ENCODE assay signal across 20 mouse cellular contexts in the genomic region with DNA sequence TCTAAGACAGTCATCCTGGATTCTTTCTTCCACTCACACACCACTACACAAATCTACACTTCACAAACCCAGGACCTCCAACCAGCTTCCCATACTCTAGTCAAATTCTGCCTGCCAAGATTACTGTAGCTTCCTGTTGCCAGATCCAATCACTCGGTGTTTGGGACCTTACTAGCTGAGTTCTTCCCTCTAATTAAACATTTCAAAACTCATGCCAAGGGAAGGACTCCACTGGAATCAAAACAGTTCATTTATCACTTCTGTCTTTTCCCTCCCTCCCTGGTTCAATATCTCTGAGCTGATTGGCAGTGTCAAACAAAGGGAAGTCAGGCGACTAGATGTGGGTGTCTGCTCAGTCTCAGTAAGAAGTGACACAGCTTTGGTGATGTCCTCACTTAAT.
DNase-seq lines count a peak whose midpoint lies in the region; ATAC-seq and TF ChIP-seq lines count a peak whose summit lies in the region.
"Had no signal": no experiment of that assay in that cellular context is flagged by ENCODE, and none has a peak within 500 bp of the region (broad histone marks: within the 10 kb centered on the region; RNA-seq: fewer than 3 reads in every experiment).

No protein-coding gene starts in this region.

- TF ChIP-seq CTCF in forebrain, postnatal 0 days (IDR thresholded peaks at IDR 0.05; ENCODE audit: low read depth): no peak

- H3K4me1 ChIP-seq in heart, embryonic 13.5 days: peaks cover 47% of the 10 kb centered on the region
- peaks cover 35% of the 10 kb centered on the region for H3K4me1 ChIP-seq in midbrain, embryonic 13.5 days (replicated peaks)
- H3K4me1 ChIP-seq in midbrain, embryonic 14.5 days (ENCODE audit: control insufficient read depth, insufficient read depth, low read length): peaks cover 27% of the 10 kb centered on the region
- 0 out of 2 replicates have a peak, but pooled peaks cover 13% of the 10 kb centered on the region for H3K4me1 ChIP-seq in forebrain, postnatal 0 days (ENCODE audit: insufficient read depth)

- peak overlapping the region; percentile 60 for H3K27ac ChIP-seq in heart, embryonic 13.5 days (replicated peaks)
- H3K27ac ChIP-seq in midbrain, embryonic 13.5 days: 0 out of 2 replicates have a peak overlapping the region, but pooled peaks have one; percentile 6
- H3K27ac ChIP-seq in midbrain, embryonic 14.5 days (replicated peaks; ENCODE audit: low read depth, low read length): no peak overlapping the region
- H3K27ac ChIP-seq in forebrain, postnatal 0 days (ENCODE audit: low read depth, low read length): no peak overlapping the region
- H3K27ac ChIP-seq: embryonic facial prominence, embryonic 15.5 days; hindbrain, embryonic 14.5 days; intestine, embryonic 15.5 days had no signal

- ATAC-seq in heart, embryonic 13.5 days (ENCODE audit: extremely low read depth, insufficient number of reproducible peaks, low FRiP score, low TSS enrichment): no peak
- no peak for ATAC-seq in midbrain, embryonic 13.5 days
- no peak for ATAC-seq in midbrain, embryonic 14.5 days (ENCODE audit: low FRiP score, low TSS enrichment)
- ATAC-seq in forebrain, postnatal 0 days: peak; percentile 54; the same call in 1 of the 2 replicates
- ATAC-seq: intestine, embryonic 15.5 days had no signal

- no peaks in the 10 kb centered on the region for H3K36me3 ChIP-seq in heart, embryonic 13.5 days
- H3K36me3 ChIP-seq in midbrain, embryonic 13.5 days: no peaks in the 10 kb centered on the region
- no peaks in the 10 kb centered on the region for H3K36me3 ChIP-seq in midbrain, embryonic 14.5 days (ENCODE audit: control insufficient read depth, insufficient read depth, low read length)
- H3K36me3 ChIP-seq in forebrain, postnatal 0 days (ENCODE audit: insufficient read depth): no peaks in the 10 kb centered on the region
- H3K36me3 ChIP-seq: embryonic facial prominence, embryonic 15.5 days; intestine, embryonic 15.5 days had no signal

- no peak overlapping the region for H3K4me2 ChIP-seq in heart, embryonic 13.5 days
- H3K4me2 ChIP-seq in midbrain, embryonic 13.5 days (replicated peaks): no peak overlapping the region
- no peak overlapping the region for H3K4me2 ChIP-seq in midbrain, embryonic 14.5 days (ENCODE audit: low read length)
- no peak overlapping the region for H3K4me2 ChIP-seq in forebrain, postnatal 0 days (ENCODE audit: low read depth)
- H3K4me2 ChIP-seq: embryonic facial prominence, embryonic 15.5 days; hindbrain, embryonic 14.5 days; intestine, embryonic 15.5 days; liver, embryonic 11.5 days; lung, embryonic 14.5 days had no signal

- no peak for DNase-seq in heart, adult 18-20 months
- no peak for DNase-seq in midbrain, embryonic 14.5 days
- peak; percentile 41 for DNase-seq in brain, adult 2 months (ENCODE audit: low read depth, low spot score)
- no peak for DNase-seq in forebrain, postnatal 0 days
- no peak for DNase-seq in cerebellum, adult 11-12 months
- DNase-seq: adrenal gland, postnatal 14 days; cerebellum, adult 2 months; cerebellum, postnatal 36 days; kidney, adult 9 months; kidney, postnatal 36 days; lung, embryonic 14.5 days; lung, postnatal 36 days; thymus, postnatal 14 days had no signal

- H3K27me3 ChIP-seq in heart, embryonic 13.5 days (replicated peaks): no peaks in the 10 kb centered on the region
- no peaks in the 10 kb centered on the region for H3K27me3 ChIP-seq in midbrain, embryonic 13.5 days
- no peaks in the 10 kb centered on the region for H3K27me3 ChIP-seq in midbrain, embryonic 14.5 days (ENCODE audit: control insufficient read depth, insufficient read depth, low read length)
- no peaks in the 10 kb centered on the region for H3K27me3 ChIP-seq in forebrain, postnatal 0 days (ENCODE audit: insufficient read depth, low read length)
- H3K27me3 ChIP-seq: embryonic facial prominence, embryonic 15.5 days; intestine, embryonic 15.5 days had no signal

- 27% methylated on average over 2 of the region's 2 CpGs for WGBS in heart, embryonic 13.5 days
- WGBS in midbrain, embryonic 13.5 days: 53% methylated on average over 2 of the region's 2 CpGs
- WGBS in midbrain, embryonic 14.5 days: 73% methylated on average over 2 of the region's 2 CpGs
- 27% methylated on average over 2 of the region's 2 CpGs for WGBS in forebrain, postnatal 0 days

- no peak overlapping the region for H3K4me3 ChIP-seq in heart, embryonic 13.5 days
- no peak overlapping the region for H3K4me3 ChIP-seq in midbrain, embryonic 13.5 days (replicated peaks)
- no peak overlapping the region for H3K4me3 ChIP-seq in midbrain, embryonic 14.5 days (replicated peaks; ENCODE audit: low read depth, low read length)
- no peak overlapping the region for H3K4me3 ChIP-seq in forebrain, postnatal 0 days (ENCODE audit: low read depth, low read length)
- H3K4me3 ChIP-seq: embryonic facial prominence, embryonic 15.5 days; intestine, embryonic 15.5 days; myocyte had no signal

- no peak overlapping the region for H3K9ac ChIP-seq in heart, embryonic 13.5 days
- H3K9ac ChIP-seq in midbrain, embryonic 13.5 days (replicated peaks): no peak overlapping the region
- H3K9ac ChIP-seq in midbrain, embryonic 14.5 days (replicated peaks; ENCODE audit: low read length): no peak overlapping the region
- H3K9ac ChIP-seq in forebrain, postnatal 0 days: no peak overlapping the region
- H3K9ac ChIP-seq: embryonic facial prominence, embryonic 15.5 days; hindbrain, embryonic 14.5 days; intestine, embryonic 15.5 days; lung, embryonic 14.5 days had no signal

- no peaks in the 10 kb centered on the region for H3K9me3 ChIP-seq in heart, embryonic 13.5 days
- H3K9me3 ChIP-seq in midbrain, embryonic 13.5 days: no peaks in the 10 kb centered on the region
- no peaks in the 10 kb centered on the region for H3K9me3 ChIP-seq in midbrain, embryonic 14.5 days (ENCODE audit: control insufficient read depth, low read length)
- no peaks in the 10 kb centered on the region for H3K9me3 ChIP-seq in forebrain, postnatal 0 days (ENCODE audit: low read length)
- H3K9me3 ChIP-seq: embryonic facial prominence, embryonic 15.5 days; intestine, embryonic 15.5 days had no signal

Comparison
In these comparisons a context has a peak if more than half of its experiments do, and no peak if none do; other contexts are left out.
1. H3K27ac ChIP-seq: peak in heart, embryonic 13.5 days (single experiment) and midbrain, embryonic 13.5 days (single experiment); none in midbrain, embryonic 14.5 days (single experiment) and forebrain, postnatal 0 days (single experiment).